8 mouse cellular contexts compared by ENCODE assay signal in genomic region chr2:152736748-152737147, GRCm38 (mm10). TPM values are rescaled to one million over a fixed set of nuclear protein-coding genes. Genes with fewer than 3 reads are reported as not detected.
DNase-seq lines count a peak whose midpoint lies in the region; ATAC-seq and TF ChIP-seq lines count a peak whose summit lies in the region.

No protein-coding gene starts in this region.

- H3K36me3 ChIP-seq in G1E (replicated peaks) = peaks cover 14% of the 10 kb centered on the region
- H3K36me3 ChIP-seq in hindbrain, embryonic 10.5 days = peaks cover 10% of the 10 kb centered on the region; the same call in 1 of the 2 replicates
- 0 out of 2 replicates have a peak, but pooled peaks cover 4% of the 10 kb centered on the region for H3K36me3 ChIP-seq in liver, embryonic 12.5 days
- no peaks in the 10 kb centered on the region for H3K36me3 ChIP-seq in stomach, embryonic 14.5 days (ENCODE audit: control insufficient read depth, insufficient read depth, low read length)

- no peaks in the 10 kb centered on the region for H3K9me3 ChIP-seq in G1E (replicated peaks)
- H3K9me3 ChIP-seq in hindbrain, embryonic 10.5 days = no peaks in the 10 kb centered on the region
- H3K9me3 ChIP-seq in liver, embryonic 12.5 days (replicated peaks) = no peaks in the 10 kb centered on the region
- H3K9me3 ChIP-seq in stomach, embryonic 14.5 days (ENCODE audit: control insufficient read depth, low read depth, low read length) = no peaks in the 10 kb centered on the region

- TF ChIP-seq CTCF in G1E (IDR thresholded peaks at IDR 0.05; ENCODE audit: low read depth, low read length) = no peak

- under 1% methylated on average over 22 of the region's 22 CpGs for WGBS in hindbrain, embryonic 10.5 days
- WGBS in liver, embryonic 12.5 days (ENCODE audit: insufficient replicate concordance) = 2% methylated on average over 22 of the region's 22 CpGs
- under 1% methylated on average over 22 of the region's 22 CpGs for WGBS in stomach, embryonic 14.5 days

- no peak for ATAC-seq in G1E (ENCODE audit: extremely low read depth, insufficient number of reproducible peaks, low FRiP score, poor library complexity, severe bottlenecking)
- peak; percentile 30; the same call in 1 of the 2 replicates for ATAC-seq in liver, embryonic 12.5 days
- no peak for ATAC-seq in stomach, embryonic 14.5 days (ENCODE audit: insufficient number of reproducible peaks, insufficient read depth, low FRiP score, low read depth)

- peak; percentile 31 for DNase-seq in gastrocnemius, postnatal 14 days
- no peak for DNase-seq in gastrocnemius, postnatal 25 days
- DNase-seq in G1E (ENCODE audit: low spot score) = peak; percentile 60
- DNase-seq in embryo, embryonic 10.5 days (ENCODE audit: low spot score) = peak; percentile 68
- peak; percentile 55 for DNase-seq in hindbrain, embryonic 10.5 days (ENCODE audit: low spot score)
- no peak for DNase-seq in right cerebral cortex, postnatal 4 days

- intact Hi-C loops in gastrocnemius, postnatal 14 days (cut with DNase I; ENCODE audit: low total_unique reads) = no loop called here

- H3K4me1 ChIP-seq in G1E (ENCODE audit: insufficient read depth, low read depth, low read length) = peaks cover 70% of the 10 kb centered on the region
- peaks cover 94% of the 10 kb centered on the region for H3K4me1 ChIP-seq in hindbrain, embryonic 10.5 days (replicated peaks)
- peaks cover 86% of the 10 kb centered on the region for H3K4me1 ChIP-seq in liver, embryonic 12.5 days
- H3K4me1 ChIP-seq in stomach, embryonic 14.5 days (ENCODE audit: control insufficient read depth, insufficient read depth, low read length) = peaks cover 62% of the 10 kb centered on the region

- peak overlapping the region; percentile 81 for H3K9ac ChIP-seq in liver, embryonic 12.5 days
- peak overlapping the region; percentile 90 for H3K9ac ChIP-seq in stomach, embryonic 14.5 days (replicated peaks; ENCODE audit: low read depth, low read length)

- H3K27me3 ChIP-seq in G1E (ENCODE audit: insufficient read depth, low read length) = no peaks in the 10 kb centered on the region
- H3K27me3 ChIP-seq in hindbrain, embryonic 10.5 days (ENCODE audit: insufficient read depth, poor library complexity, severe bottlenecking) = no peaks in the 10 kb centered on the region; the same call in 1 of the 2 replicates
- peaks cover 17% of the 10 kb centered on the region for H3K27me3 ChIP-seq in liver, embryonic 12.5 days (replicated peaks)
- no peaks in the 10 kb centered on the region for H3K27me3 ChIP-seq in stomach, embryonic 14.5 days (ENCODE audit: control insufficient read depth, insufficient read depth, low read length)

- peak overlapping the region; percentile 96 for H3K4me2 ChIP-seq in liver, embryonic 12.5 days
- peak overlapping the region; percentile 79 for H3K4me2 ChIP-seq in stomach, embryonic 14.5 days (replicated peaks; ENCODE audit: low read depth, low read length)

- H3K27ac ChIP-seq in hindbrain, embryonic 10.5 days = peak overlapping the region; percentile 95
- H3K27ac ChIP-seq in liver, embryonic 12.5 days = peak overlapping the region; percentile 90
- peak overlapping the region; percentile 97 for H3K27ac ChIP-seq in stomach, embryonic 14.5 days (ENCODE audit: low read length)

- H3K4me3 ChIP-seq in G1E (ENCODE audit: low read depth, low read length) = peak overlapping the region; percentile 100
- H3K4me3 ChIP-seq in hindbrain, embryonic 10.5 days = peak overlapping the region; percentile 86
- H3K4me3 ChIP-seq in liver, embryonic 12.5 days = peak overlapping the region; percentile 67
- H3K4me3 ChIP-seq in stomach, embryonic 14.5 days (ENCODE audit: low read depth, low read length) = peak overlapping the region; percentile 82

RNA-seq across cellular contexts. Expression of gene Id1, which starts 0.7 kb away (rescaled TPM):
- total RNA-seq in gastrocnemius, postnatal 14 days (2021) = 10 to 100 TPM; 12.5 to 17.3 TPM
- total RNA-seq in gastrocnemius, postnatal 25 days (2021) = 10 to 100 TPM in 1 of 2 experiments, 1 to 10 TPM in 1; 9.7 to 14.0 TPM
- total RNA-seq in G1E (2014; fragmentation: Nextera tagmentation) = 20.8 and 21.7 TPM in 2 replicates
- total RNA-seq in G1E (2017) = 33.2 and 41.4 TPM in 2 replicates
- polyA plus RNA-seq in G1E (2012) = 110 TPM in 2 replicates
- 168 and 176 TPM in 2 replicates for polyA plus RNA-seq in hindbrain, embryonic 10.5 days (2016; fragmentation: Nextera tagmentation; extraction: Ambion mirVana)
- polyA plus RNA-seq in liver, embryonic 12.5 days (2016; fragmentation: Nextera tagmentation; extraction: Ambion mirVana) = 28.1 and 30.6 TPM in 2 replicates
- 147 and 150 TPM in 2 replicates for polyA plus RNA-seq in stomach, embryonic 14.5 days (2014; fragmentation: Nextera tagmentation; extraction: Ambion mirVana)

RNA-seq across cellular contexts. Expression of gene Cox4i2, which starts 17.2 kb away (rescaled TPM):
- 1 to 10 TPM; 5.9 to 6.0 TPM for total RNA-seq in gastrocnemius, postnatal 14 days (2021)
- total RNA-seq in gastrocnemius, postnatal 25 days (2021) = 1 to 10 TPM; 2.2 to 2.7 TPM
- not detected in 2 replicates for total RNA-seq in G1E (2014; fragmentation: Nextera tagmentation)
- 0.16 TPM in 1 of 2 replicates, not detected in the other for total RNA-seq in G1E (2017)
- polyA plus RNA-seq in G1E (2012) = not detected in 2 replicates
- 5.0 and 5.1 TPM in 2 replicates for polyA plus RNA-seq in hindbrain, embryonic 10.5 days (2016; fragmentation: Nextera tagmentation; extraction: Ambion mirVana)
- polyA plus RNA-seq in liver, embryonic 12.5 days (2016; fragmentation: Nextera tagmentation; extraction: Ambion mirVana) = 2.5 and 3.4 TPM in 2 replicates
- 18.4 and 21.7 TPM in 2 replicates for polyA plus RNA-seq in stomach, embryonic 14.5 days (2014; fragmentation: Nextera tagmentation; extraction: Ambion mirVana)

RNA-seq across cellular contexts. Expression of gene Mcts2, which starts 49.9 kb away (rescaled TPM):
- 10 to 100 TPM; 11.9 to 13.8 TPM for total RNA-seq in gastrocnemius, postnatal 14 days (2021)
- 10 to 100 TPM; 11.3 to 11.5 TPM for total RNA-seq in gastrocnemius, postnatal 25 days (2021)
- 24.2 and 24.3 TPM in 2 replicates for total RNA-seq in G1E (2014; fragmentation: Nextera tagmentation)
- 30.0 and 33.3 TPM in 2 replicates for total RNA-seq in G1E (2017)
- 2.1 and 2.6 TPM in 2 replicates for polyA plus RNA-seq in G1E (2012)
- 41.1 and 48.7 TPM in 2 replicates for polyA plus RNA-seq in hindbrain, embryonic 10.5 days (2016; fragmentation: Nextera tagmentation; extraction: Ambion mirVana)
- 26.4 and 27.2 TPM in 2 replicates for polyA plus RNA-seq in liver, embryonic 12.5 days (2016; fragmentation: Nextera tagmentation; extraction: Ambion mirVana)
- polyA plus RNA-seq in stomach, embryonic 14.5 days (2014; fragmentation: Nextera tagmentation; extraction: Ambion mirVana) = 26.5 and 30.1 TPM in 2 replicates

Comparison
In these comparisons a context has a peak if more than half of its experiments do, and no peak if none do; other contexts are left out.
1. DNase-seq: peak in gastrocnemius, postnatal 14 days (single experiment), G1E (single experiment), embryo, embryonic 10.5 days (single experiment) and hindbrain, embryonic 10.5 days (single experiment); none in gastrocnemius, postnatal 25 days (single experiment) and right cerebral cortex, postnatal 4 days (single experiment).
2. Peak in every context shown above with its lines, with median percentiles within 50 percentile points of each other: H3K4me3 ChIP-seq and H3K27ac ChIP-seq.